Mouse (Mus musculus) CH12.LX (cell line): ENCODE measurements around the gene Llgl1. TPM values are rescaled to one million over a fixed set of nuclear protein-coding genes. Genes with fewer than 3 reads are reported as not detected.

Experiments
- DNase-seq: peaks from one replicate; pipeline ENCODE4 v3.0.0-alpha.2; 2013; ENCODE audit errors: extremely low read depth
- H3K27ac ChIP-seq: 2 replicates; pipeline ENCODE4 v1.5.1; 2012; ENCODE audit warnings: low read depth, mild to moderate bottlenecking, control low read depth, moderate library complexity; ENCODE audit not compliant: insufficient read depth
- H3K27me3 ChIP-seq: replicated peaks from 2 replicates; pipeline ENCODE3; 2012; ENCODE audit warnings: inconsistent platforms
- H3K36me3 ChIP-seq, 2 experiments: replicated peaks in 1 of 2; 2 replicates each; pipeline versions ENCODE3 to v1.6.1; 2012; ENCODE audit warnings: inconsistent platforms in 1 of 2, low read length in 1 of 2, mild to moderate bottlenecking in 1 of 2, mixed read lengths in 1 of 2, moderate library complexity in 1 of 2; ENCODE audit not compliant: control insufficient read depth in 1 of 2, insufficient read depth in 1 of 2
- H3K4me1 ChIP-seq, 2 experiments: 2 replicates each; pipeline ENCODE4 v1.6.1; 2012; ENCODE audit warnings: inconsistent platforms in 1 of 2, moderate library complexity in 1 of 2; ENCODE audit not compliant: insufficient read depth in 2 of 2, control insufficient read depth in 1 of 2
- H3K4me2 ChIP-seq: 2 replicates; pipeline ENCODE4 v1.6.1; 2012; ENCODE audit warnings: low read depth, mild to moderate bottlenecking, control low read depth; ENCODE audit not compliant: poor library complexity, insufficient read depth, severe bottlenecking
- H3K4me3 ChIP-seq, 3 experiments: fragments of 150-350 bp in 1 of 3; sonication (generic) in 1 of 3; replicated peaks in 1 of 3; 2 replicates each; pipeline versions ENCODE3 to v1.5.1; 2011 to 2012; ENCODE audit warnings: low read depth in 2 of 3, low read length in 2 of 3, mild to moderate bottlenecking in 2 of 3, moderate library complexity in 2 of 3, control low read depth in 1 of 3, improper control_type of control experiment in 1 of 3, inconsistent platforms in 1 of 3, mixed read lengths in 1 of 3; ENCODE audit not compliant: poor library complexity in 1 of 3
- H3K79me2 ChIP-seq: replicated peaks from 2 replicates; pipeline ENCODE4 v1.6.1; 2012; ENCODE audit warnings: mild to moderate bottlenecking, moderate library complexity; ENCODE audit not compliant: control insufficient read depth, poor library complexity, insufficient read depth, severe bottlenecking; ENCODE audit errors: extremely low read depth
- H3K9ac ChIP-seq: 2 replicates; pipeline ENCODE4 v1.6.1; 2012; ENCODE audit warnings: low read depth, mild to moderate bottlenecking, control low read depth, moderate library complexity; ENCODE audit not compliant: insufficient read depth
- H3K9me3 ChIP-seq: replicated peaks from 2 replicates; pipeline ENCODE3; 2012; ENCODE audit warnings: low read length, inconsistent platforms, mixed read lengths
- BHLHE40 ChIP-seq: IDR thresholded peaks from 2 replicates; pipeline ENCODE4 v1.6.1; 2011; ENCODE audit warnings: mild to moderate bottlenecking, low read depth, low read length, improper control_type of control experiment
- ELF1 ChIP-seq: IDR thresholded peaks from 2 replicates; pipeline ENCODE4 v1.6.1; 2014; ENCODE audit warnings: low read depth, mild to moderate bottlenecking, inconsistent platforms, low read length, improper control_type of control experiment
- EP300 ChIP-seq: IDR thresholded peaks from 2 replicates; pipeline ENCODE4 v1.6.1; 2011; ENCODE audit warnings: low read length, improper control_type of control experiment
- JUND ChIP-seq: conservative IDR thresholded peaks from 2 replicates; pipeline ENCODE4 v1.6.1; 2011; ENCODE audit warnings: low read depth, low read length, improper control_type of control experiment
- MAFK ChIP-seq: IDR thresholded peaks from 2 replicates; pipeline ENCODE4 v1.6.1; 2011; ENCODE audit warnings: low read length, improper control_type of control experiment; ENCODE audit not compliant: insufficient replicate concordance
- NELFE ChIP-seq: IDR thresholded peaks from 2 replicates; pipeline ENCODE4 v1.6.1; 2011; ENCODE audit warnings: low read depth, low read length, improper control_type of control experiment
- POLR2AphosphoS2 ChIP-seq: IDR thresholded peaks from 2 replicates; pipeline ENCODE4 v1.6.1; 2011; ENCODE audit warnings: low read depth, low read length, improper control_type of control experiment
- RAD21 ChIP-seq: IDR thresholded peaks from 2 replicates; pipeline ENCODE4 v1.6.1; 2011; ENCODE audit warnings: low read depth, mild to moderate bottlenecking, low read length, improper control_type of control experiment, moderate library complexity
- SIN3A ChIP-seq: IDR thresholded peaks from 2 replicates; pipeline ENCODE4 v1.6.1; 2012; ENCODE audit warnings: low read length, improper control_type of control experiment, inconsistent platforms
- SMC3 ChIP-seq: IDR thresholded peaks from 2 replicates; pipeline ENCODE4 v1.6.1; 2011; ENCODE audit warnings: low read depth, low read length, improper control_type of control experiment
- TBP ChIP-seq: conservative IDR thresholded peaks from 2 replicates; pipeline ENCODE4 v1.6.1; 2011; ENCODE audit warnings: low read depth, low read length, improper control_type of control experiment
- TCF12 ChIP-seq: IDR thresholded peaks from 2 replicates; pipeline ENCODE4 v1.6.1; 2014; ENCODE audit warnings: low read depth, mild to moderate bottlenecking, inconsistent platforms, low read length, improper control_type of control experiment
- USF1 ChIP-seq: IDR thresholded peaks from 2 replicates; pipeline ENCODE4 v1.6.1; 2014; ENCODE audit warnings: low read depth, mild to moderate bottlenecking, inconsistent platforms, low read length, improper control_type of control experiment
- ZC3H11A ChIP-seq: IDR thresholded peaks from 2 replicates; pipeline ENCODE4 v1.6.1; 2012; ENCODE audit warnings: low read depth, mild to moderate bottlenecking, inconsistent platforms, low read length, improper control_type of control experiment
- ZKSCAN1 ChIP-seq: IDR thresholded peaks from 2 replicates; pipeline ENCODE4 v1.6.1; 2012; ENCODE audit warnings: low read depth, inconsistent platforms, low read length, improper control_type of control experiment, borderline replicate concordance
- ZMIZ1 ChIP-seq: IDR thresholded peaks from 2 replicates; pipeline ENCODE4 v1.6.1; 2012; ENCODE audit warnings: low read depth, mild to moderate bottlenecking, inconsistent platforms, low read length, improper control_type of control experiment
- ZNF384 ChIP-seq: IDR thresholded peaks from 2 replicates; pipeline ENCODE4 v1.6.1; 2012; ENCODE audit warnings: low read depth, low read length, improper control_type of control experiment, inconsistent platforms
- dilution Hi-C: fragments of 300-500 bp; cut with MboI; formaldehyde crosslinking; loops from 2 replicates; pipeline ENCODE4 v1.14.3; 2020; ENCODE audit warnings: low sequenced_read_pairs; ENCODE audit not compliant: extremely low pct_unique_long_range_greater_than_20kb, extremely low pct_ligation_motif_present
- in situ Hi-C: fragments of 300-500 bp; cut with MboI; formaldehyde crosslinking; loops from 3 replicates; pipeline ENCODE4 v1.14.3; 2019; ENCODE audit warnings: low sequenced_read_pairs, low pct_ligation_motif_present, low pct_unique_long_range_greater_than_20kb, mixed read lengths
- polyA plus RNA-seq: library from polyadenylated mRNA; unstranded; fragments of >175 nt; gene quantifications from 2 replicates; pipeline ENCODE4 v1.2.1, GENCODE M21; 2012; ENCODE audit warnings: low read depth; ENCODE audit not compliant: insufficient read length
- total RNA-seq, 2 experiments: library from RNA; depleted of rRNA; stranded (reverse); fragments of 300-350 nt in 1 of 2; fragments of >200 nt in 1 of 2; gene quantifications; 2 replicates each; pipeline ENCODE4 v1.2.3; 2012 to 2014

Llgl1 gene
- total and polyA plus RNA-seq, 3 experiments = 7.5 to 11.1 (median 9.8) TPM

GRCm38 (mm10) chr11:60736491-60736890 lies 37.0 kb downstream of the Llgl1 start:
- DNase-seq = no peak
- no peak overlapping the region for H3K9ac ChIP-seq
- no peaks in the 10 kb centered on the region for H3K27me3 ChIP-seq
- H3K4me1 ChIP-seq = peaks cover 8 to 18% of the 10 kb centered on the region in 2 experiments; a peak in 3 of 4 replicates
- no peak overlapping the region for H3K27ac ChIP-seq
- no peak overlapping the region for H3K4me3 ChIP-seq
- H3K4me2 ChIP-seq = no peak overlapping the region
- no peak for TF ChIP-seq TBP
- TF ChIP-seq EP300 = no peak
- no peak for TF ChIP-seq USF1
- no peak for TF ChIP-seq RAD21
- TF ChIP-seq MAFK = no peak
- no peak for TF ChIP-seq POLR2AphosphoS2
- no peak for TF ChIP-seq NELFE
- TF ChIP-seq ZMIZ1 = no peak
- TF ChIP-seq SMC3 = no peak
- TF ChIP-seq SIN3A = no peak
- TF ChIP-seq JUND = no peak
- no peak for TF ChIP-seq ELF1
- TF ChIP-seq ZKSCAN1 = no peak
- no peak for TF ChIP-seq ZC3H11A
- TF ChIP-seq BHLHE40 = no peak
- H3K79me2 ChIP-seq = no peaks in the 10 kb centered on the region
- H3K36me3 ChIP-seq = peaks cover 48 to 84% of the 10 kb centered on the region in 2 experiments
- peaks cover 5% of the 10 kb centered on the region for H3K9me3 ChIP-seq
- dilution Hi-C loops = no loop called here
- in situ Hi-C loops = no loop called here

DNA sequence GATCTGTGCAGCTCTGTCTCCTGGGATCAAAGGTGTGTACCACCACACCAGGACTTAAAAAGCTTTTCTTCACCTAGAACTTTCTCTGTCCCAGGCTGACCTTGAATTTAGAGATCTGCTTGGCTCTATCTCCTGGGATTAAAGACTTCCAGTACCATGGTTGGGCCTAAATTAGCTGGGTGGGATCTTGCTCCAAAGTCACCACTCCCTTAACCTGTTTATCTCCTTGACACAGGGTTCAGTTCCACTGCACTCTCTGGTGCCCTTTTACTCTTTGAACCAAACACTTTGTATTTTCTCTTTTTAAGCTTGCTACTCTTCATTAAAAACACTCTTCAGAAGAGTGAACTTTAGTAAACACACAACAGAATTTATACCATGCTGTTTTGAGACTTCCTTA lies 37.9 kb downstream of the Llgl1 start:
- Histone ChIP-seq H3K4me1 (peaks cover 2 to 8% of the 10 kb centered on the region in 2 experiments; a peak in 3 of 4 replicates), H3K27ac (no peak overlapping the region), H3K9me3 (peaks cover 5% of the 10 kb centered on the region), H3K36me3 (peaks cover 51 to 85% of the 10 kb centered on the region in 2 experiments), H3K4me3 (no peak overlapping the region), H3K27me3 (no peaks in the 10 kb centered on the region), H3K9ac (no peak overlapping the region), H3K4me2 (no peak overlapping the region), H3K79me2 (no peaks in the 10 kb centered on the region)
- TF ChIP-seq ZMIZ1 (no peak), ZKSCAN1 (no peak), ZNF384 (no peak), TCF12 (no peak)
- in situ Hi-C loops (no loop called here), dilution Hi-C loops (no loop called here)
- DNase-seq = no peak
